Mouse (Mus musculus) stomach, postnatal 0 days (tissue): ENCODE results near the gene Snrnp27.

Experiments used
- CTCF ChIP-seq: IDR thresholded peaks from 2 replicates; pipeline ENCODE4 v1.5.1; 2016; ENCODE audit warnings: antibody characterized with exemption, low read depth, mild to moderate bottlenecking, moderate library complexity
- EP300 ChIP-seq: optimal IDR thresholded peaks from 2 replicates; pipeline ENCODE3; 2016; ENCODE audit warnings: antibody characterized with exemption

DNA sequence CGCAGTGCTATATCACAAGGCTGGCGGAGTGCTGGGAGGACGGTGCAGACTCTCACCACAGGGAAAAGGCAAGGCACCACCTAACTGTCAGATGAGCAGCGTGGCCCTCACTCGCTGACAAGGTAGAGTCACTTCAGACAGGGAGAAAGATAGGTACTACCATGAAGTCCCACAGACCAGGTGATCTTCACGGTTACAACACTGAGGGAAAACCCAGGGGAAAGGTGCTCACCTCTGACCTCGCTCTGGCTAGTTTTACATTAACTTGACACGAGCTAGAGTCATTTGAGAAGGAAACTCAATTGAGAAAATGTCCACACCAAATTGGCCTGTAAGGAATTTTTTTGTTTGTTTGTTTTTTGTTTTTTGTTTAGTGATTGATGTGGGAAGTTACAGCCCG, 18.3 kb upstream of the Snrnp27 start:
- TF ChIP-seq CTCF (no peak), EP300 (no peak)
